Mouse (Mus musculus) midbrain, embryonic 13.5 days (tissue): ENCODE measurements around the gene Enah. TPM values are rescaled to one million over a fixed set of nuclear protein-coding genes. Genes with fewer than 3 reads are reported as not detected.

Source experiments
- ATAC-seq: fragments of 200-750 bp; cut with Nextera tagmentation; 2 replicates; pipeline ENCODE4 v1.8.0; 2017; ENCODE audit warnings: mild to moderate bottlenecking, moderate TSS enrichment, moderate library complexity
- H3K27ac ChIP-seq: fragments of 300-500 bp; sonication (generic); 2 replicates; pipeline ENCODE4 v1.5.1; 2015; ENCODE audit warnings: inconsistent platforms, mild to moderate bottlenecking, moderate library complexity
- H3K27me3 ChIP-seq: fragments of 300-500 bp; sonication (generic); 2 replicates; pipeline ENCODE4 v1.6.1; 2015; ENCODE audit warnings: mild to moderate bottlenecking, inconsistent platforms
- H3K36me3 ChIP-seq: fragments of 300-500 bp; sonication (generic); 2 replicates; pipeline ENCODE4 v1.6.1; 2015; ENCODE audit warnings: mild to moderate bottlenecking, inconsistent platforms
- H3K4me1 ChIP-seq: fragments of 300-500 bp; sonication (generic); replicated peaks from 2 replicates; pipeline ENCODE4 v1.6.1; 2015; ENCODE audit warnings: inconsistent platforms
- H3K4me2 ChIP-seq: fragments of 300-500 bp; sonication (generic); replicated peaks from 2 replicates; pipeline ENCODE4 v1.6.1; 2015; ENCODE audit warnings: moderate library complexity, mild to moderate bottlenecking, inconsistent platforms
- H3K4me3 ChIP-seq: fragments of 300-500 bp; sonication (generic); replicated peaks from 2 replicates; pipeline ENCODE4 v1.5.1; 2015; ENCODE audit warnings: mild to moderate bottlenecking, inconsistent platforms
- H3K9ac ChIP-seq: fragments of 300-500 bp; sonication (generic); replicated peaks from 2 replicates; pipeline ENCODE4 v1.6.1; 2015; ENCODE audit warnings: mild to moderate bottlenecking, inconsistent platforms
- H3K9me3 ChIP-seq: fragments of 300-500 bp; sonication (generic); 2 replicates; pipeline ENCODE4 v1.6.1; 2016; ENCODE audit warnings: mild to moderate bottlenecking, inconsistent platforms
- WGBS: fragments of 180-500 bp; shearing (Covaris S2); methylation state at CpG from one replicate; pipeline ENCODE4 v1.1.7; 2015; 5-methylcytosine and 5-hydroxymethylcytosine counted together
- polyA plus RNA-seq: library from polyadenylated mRNA; unstranded; fragments of >200 nt; fragmentation: Nextera tagmentation; extraction: Ambion mirVana; gene quantifications from 2 replicates; pipeline ENCODE4 v1.2.1, GENCODE M21; 2015

The Enah gene
- polyA plus RNA-seq, 1 experiment from 2014 or later, result 37.9 TPM

DNA sequence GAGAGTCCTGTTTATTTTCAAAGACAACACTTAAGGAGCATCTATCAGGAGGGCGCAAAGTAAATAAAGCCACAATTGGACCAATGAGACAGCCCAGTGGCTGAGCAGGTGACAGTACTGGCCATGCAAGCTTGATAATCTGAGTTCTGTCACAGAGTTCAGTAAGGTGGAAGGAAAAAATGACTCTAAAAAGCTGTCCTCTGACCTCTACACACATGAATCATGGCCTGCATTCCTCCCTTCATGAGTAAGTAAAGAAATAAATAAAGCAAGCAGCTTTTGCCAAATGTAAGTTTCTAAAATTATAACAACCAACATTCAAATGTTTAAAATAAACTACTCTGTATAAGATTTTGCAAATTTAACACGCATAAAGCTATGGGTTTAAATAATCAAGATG is 35.0 kb downstream of the Enah start:
- no peak overlapping the region for H3K4me2 ChIP-seq
- 97% methylated on average over 2 of the region's 2 CpGs for WGBS
- H3K36me3 ChIP-seq, result 0 out of 2 replicates have a peak, but pooled peaks cover 11% of the 10 kb centered on the region
- H3K27me3 ChIP-seq, result no peaks in the 10 kb centered on the region
- no peak overlapping the region for H3K27ac ChIP-seq
- H3K4me3 ChIP-seq, result no peak overlapping the region
- H3K9ac ChIP-seq, result no peak overlapping the region
- no peaks in the 10 kb centered on the region for H3K9me3 ChIP-seq
- H3K4me1 ChIP-seq, result peaks cover 18% of the 10 kb centered on the region
- ATAC-seq, result no peak

DNA sequence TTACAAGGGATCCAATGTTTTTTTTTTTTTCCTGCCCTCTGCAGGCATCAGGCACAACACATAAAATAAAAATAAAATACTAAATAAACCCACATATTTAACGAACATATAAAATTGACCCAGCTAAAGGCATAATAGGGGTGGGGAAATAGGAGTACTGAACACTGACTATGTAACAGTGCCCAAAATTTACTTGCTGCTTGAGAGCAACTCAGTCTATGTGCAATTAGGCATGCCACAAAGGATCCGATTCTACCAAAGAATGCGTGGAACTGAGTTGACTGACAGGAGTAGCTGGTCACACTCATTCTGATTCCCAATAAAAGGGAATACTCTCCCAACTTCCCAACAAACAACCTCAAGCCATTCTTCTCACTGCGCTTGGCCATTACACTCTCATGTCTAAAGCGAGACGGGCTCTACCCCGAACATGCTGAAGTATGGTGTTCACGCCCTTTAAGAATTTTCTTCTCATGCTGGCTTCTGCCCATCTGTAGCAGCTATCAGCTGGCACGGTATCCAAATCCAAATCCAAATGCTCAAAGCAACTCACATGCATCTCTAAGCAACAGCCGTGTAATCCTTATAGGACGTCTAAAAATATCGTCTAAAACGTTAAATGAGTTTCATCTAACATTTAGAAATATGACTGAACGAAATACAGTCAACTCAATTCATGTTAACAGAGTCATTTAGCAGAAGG is 39.6 kb downstream of the Enah start:
- Histone ChIP-seq H3K4me2 (no peak overlapping the region), H3K9ac (no peak overlapping the region), H3K4me1 (peaks cover 19% of the 10 kb centered on the region), H3K9me3 (no peaks in the 10 kb centered on the region), H3K36me3 (0 out of 2 replicates have a peak, but pooled peaks cover 11% of the 10 kb centered on the region), H3K27ac (no peak overlapping the region), H3K4me3 (no peak overlapping the region), H3K27me3 (no peaks in the 10 kb centered on the region)
- ATAC-seq, result no peak
- 88% methylated on average over 14 of the region's 14 CpGs for WGBS

DNA sequence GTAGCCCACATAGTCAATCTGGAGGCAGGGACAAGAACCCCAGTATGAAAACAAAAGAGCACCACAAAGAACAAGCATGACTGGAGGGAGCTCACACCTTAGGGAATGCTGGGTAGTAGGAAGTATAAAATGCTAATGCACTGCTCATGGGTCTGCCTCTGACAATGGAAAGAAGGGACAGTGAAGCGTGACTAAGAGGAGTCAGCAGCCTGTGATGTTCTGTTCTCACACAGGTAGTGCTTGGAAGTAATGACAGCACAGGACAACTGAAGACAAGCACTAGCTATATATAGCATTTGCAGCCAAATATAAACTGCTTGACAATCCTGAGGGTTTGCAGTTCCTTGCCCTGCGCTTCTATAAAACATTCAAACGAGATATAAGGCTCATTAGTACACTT is 44.3 kb downstream of the Enah start:
- Histone ChIP-seq H3K9me3 (no peaks in the 10 kb centered on the region), H3K4me2 (no peak overlapping the region), H3K27ac (no peak overlapping the region), H3K36me3 (no peaks in the 10 kb centered on the region), H3K4me3 (no peak overlapping the region), H3K4me1 (peaks cover 28% of the 10 kb centered on the region), H3K9ac (no peak overlapping the region), H3K27me3 (no peaks in the 10 kb centered on the region)
- 74% methylated on average over 3 of the region's 3 CpGs for WGBS
- ATAC-seq, result 0 out of 2 replicates have a peak, but pooled peaks have one; percentile 50

DNA sequence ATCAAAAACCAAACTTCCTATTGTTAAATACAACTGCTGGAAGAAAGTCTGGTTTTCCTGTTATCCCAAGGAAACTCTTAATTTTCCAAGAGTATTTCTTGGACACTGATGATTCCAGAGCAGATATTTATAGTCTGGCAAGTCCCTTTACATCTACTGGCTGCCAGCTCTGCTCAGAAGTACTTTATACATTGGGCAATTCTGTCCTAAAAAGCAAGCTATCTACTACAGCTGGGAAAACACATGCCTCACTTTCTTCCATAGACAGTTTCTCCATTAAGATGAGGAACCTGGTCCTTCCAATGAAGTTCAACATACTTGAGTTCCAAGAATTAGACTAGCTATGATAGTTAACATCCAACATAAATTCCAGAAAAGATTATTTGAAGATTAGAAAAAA is 44.9 kb downstream of the Enah start:
- no peak overlapping the region for H3K4me2 ChIP-seq
- no peaks in the 10 kb centered on the region for H3K36me3 ChIP-seq
- no peak overlapping the region for H3K27ac ChIP-seq
- H3K4me1 ChIP-seq, result peaks cover 25% of the 10 kb centered on the region
- no peaks in the 10 kb centered on the region for H3K9me3 ChIP-seq
- no peak overlapping the region for H3K9ac ChIP-seq
- ATAC-seq, result no peak
- H3K27me3 ChIP-seq, result no peaks in the 10 kb centered on the region
- H3K4me3 ChIP-seq, result no peak overlapping the region

DNA sequence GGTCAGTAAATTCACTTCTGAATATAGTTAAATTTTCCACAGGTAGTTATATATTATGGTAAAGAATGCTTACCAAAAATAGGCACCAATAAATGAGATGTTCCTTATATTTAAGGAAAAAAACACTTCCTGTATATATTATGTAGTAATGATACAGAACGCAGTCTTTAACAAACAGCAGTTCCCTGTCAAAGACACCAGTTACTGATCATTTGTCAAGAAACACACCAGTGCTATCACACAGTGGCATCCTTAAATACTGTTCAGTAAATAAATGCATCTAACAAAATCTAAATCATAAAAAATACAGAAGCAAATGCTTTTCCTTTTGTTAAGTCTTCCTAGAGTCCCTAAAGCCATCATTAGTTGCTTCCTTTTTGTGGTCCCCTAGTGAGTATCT is 54.5 kb downstream of the Enah start:
- Histone ChIP-seq H3K9me3 (no peaks in the 10 kb centered on the region), H3K4me1 (peaks cover 14% of the 10 kb centered on the region), H3K9ac (no peak overlapping the region), H3K36me3 (peaks cover 5% of the 10 kb centered on the region), H3K4me3 (no peak overlapping the region), H3K27ac (no peak overlapping the region), H3K4me2 (no peak overlapping the region), H3K27me3 (no peaks in the 10 kb centered on the region)
- ATAC-seq, result no peak
- 94% methylated on average over 1 of the region's 1 CpGs for WGBS

DNA sequence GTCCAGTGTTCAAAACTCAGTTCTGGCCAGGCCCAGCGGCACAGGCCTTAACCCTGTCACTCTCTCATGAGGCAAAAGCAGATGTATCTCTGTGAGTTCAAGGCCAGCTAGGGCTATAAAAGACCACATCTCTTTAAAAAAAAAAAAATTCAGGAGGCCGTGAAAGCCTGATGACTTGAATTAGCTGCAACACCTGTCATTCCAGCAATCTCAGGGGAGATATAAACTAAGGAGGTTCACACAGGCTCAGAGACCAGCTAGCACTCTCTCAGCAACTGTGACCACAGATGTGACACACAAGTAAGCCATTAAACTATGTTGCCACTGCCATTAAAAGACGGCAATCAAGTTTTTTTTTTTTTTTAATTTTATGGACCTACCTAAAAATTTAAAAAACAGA is 56.0 kb downstream of the Enah start:
- no peaks in the 10 kb centered on the region for H3K27me3 ChIP-seq
- H3K9me3 ChIP-seq, result no peaks in the 10 kb centered on the region
- H3K36me3 ChIP-seq, result peaks cover 7% of the 10 kb centered on the region
- no peak overlapping the region for H3K4me2 ChIP-seq
- H3K4me1 ChIP-seq, result peaks cover 14% of the 10 kb centered on the region
- H3K4me3 ChIP-seq, result no peak overlapping the region
- H3K9ac ChIP-seq, result no peak overlapping the region
- no peak overlapping the region for H3K27ac ChIP-seq
- 78% methylated on average over 3 of the region's 3 CpGs for WGBS
- no peak for ATAC-seq

DNA sequence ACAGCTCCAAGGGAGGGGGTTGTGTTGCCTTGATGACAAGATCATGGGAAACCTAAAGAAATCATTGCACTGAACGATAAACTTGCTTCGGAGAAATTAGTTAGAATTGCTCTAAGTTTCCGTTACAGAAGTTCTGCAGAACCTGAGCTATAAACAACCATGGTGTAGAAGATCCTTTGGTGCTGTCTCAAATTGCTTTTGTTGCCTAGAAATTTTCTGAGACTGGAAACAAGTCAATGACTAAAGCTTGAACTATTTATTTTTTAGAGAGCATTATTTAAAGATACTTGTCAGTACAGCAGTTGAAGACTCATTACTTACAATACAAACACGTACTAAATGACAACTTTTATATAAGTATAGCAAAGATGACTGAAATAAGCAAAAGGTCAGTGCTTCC is 56.4 kb downstream of the Enah start:
- Histone ChIP-seq H3K4me2 (no peak overlapping the region), H3K36me3 (peaks cover 7% of the 10 kb centered on the region), H3K9me3 (no peaks in the 10 kb centered on the region), H3K27me3 (no peaks in the 10 kb centered on the region), H3K27ac (no peak overlapping the region), H3K4me3 (no peak overlapping the region), H3K9ac (no peak overlapping the region), H3K4me1 (peaks cover 14% of the 10 kb centered on the region)
- 92% methylated on average over 4 of the region's 4 CpGs for WGBS
- no peak for ATAC-seq

DNA sequence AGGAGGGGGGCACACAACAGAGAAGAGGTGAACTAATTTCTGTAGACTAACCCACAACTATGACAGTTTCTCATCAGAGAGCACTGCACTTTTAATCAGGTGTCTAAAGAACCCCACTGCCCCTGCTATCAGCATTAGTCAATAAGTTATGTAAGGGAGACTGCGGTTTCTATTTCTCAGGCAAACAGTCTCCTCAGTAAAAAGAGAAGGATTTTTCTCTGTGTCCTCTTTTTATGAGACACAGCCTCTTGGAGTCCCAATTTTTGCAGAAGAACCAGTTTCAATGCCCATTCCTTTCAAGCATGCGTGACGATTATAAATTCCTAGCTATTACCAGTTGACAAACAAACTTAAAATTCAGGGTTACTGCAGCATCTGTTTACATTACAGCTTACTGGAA is 59.4 kb downstream of the Enah start:
- H3K27ac ChIP-seq, result no peak overlapping the region
- H3K9ac ChIP-seq, result no peak overlapping the region
- H3K4me3 ChIP-seq, result no peak overlapping the region
- no peak for ATAC-seq
- no peaks in the 10 kb centered on the region for H3K27me3 ChIP-seq
- 91% methylated on average over 3 of the region's 3 CpGs for WGBS
- peaks cover 7% of the 10 kb centered on the region for H3K36me3 ChIP-seq
- H3K9me3 ChIP-seq, result no peaks in the 10 kb centered on the region
- H3K4me1 ChIP-seq, result no peaks in the 10 kb centered on the region
- H3K4me2 ChIP-seq, result no peak overlapping the region

DNA sequence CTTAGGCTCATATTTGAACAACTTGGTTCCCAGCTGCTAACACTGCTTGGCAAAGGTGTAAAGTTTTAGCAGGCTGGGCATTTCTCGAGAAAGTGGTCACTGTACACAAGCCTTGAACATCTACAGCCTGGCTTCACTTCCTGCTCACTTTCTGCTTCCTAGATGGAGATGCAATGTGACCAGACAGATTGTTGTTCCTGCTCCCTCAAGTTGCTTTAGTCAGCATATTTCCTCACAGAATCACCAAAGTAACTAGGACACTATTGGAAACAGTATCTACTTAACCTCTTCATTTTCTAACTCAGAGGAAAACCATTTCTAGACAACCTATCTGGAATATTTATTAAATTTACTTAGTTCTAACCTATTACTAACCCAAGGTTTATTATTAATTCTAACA is 61.4 kb downstream of the Enah start:
- WGBS, result 94% methylated on average over 1 of the region's 1 CpGs
- no peak overlapping the region for H3K9ac ChIP-seq
- H3K4me3 ChIP-seq, result no peak overlapping the region
- H3K36me3 ChIP-seq, result peaks cover 7% of the 10 kb centered on the region
- no peak overlapping the region for H3K4me2 ChIP-seq
- no peaks in the 10 kb centered on the region for H3K27me3 ChIP-seq
- no peaks in the 10 kb centered on the region for H3K9me3 ChIP-seq
- no peak for ATAC-seq
- no peak overlapping the region for H3K27ac ChIP-seq
- H3K4me1 ChIP-seq, result no peaks in the 10 kb centered on the region

DNA sequence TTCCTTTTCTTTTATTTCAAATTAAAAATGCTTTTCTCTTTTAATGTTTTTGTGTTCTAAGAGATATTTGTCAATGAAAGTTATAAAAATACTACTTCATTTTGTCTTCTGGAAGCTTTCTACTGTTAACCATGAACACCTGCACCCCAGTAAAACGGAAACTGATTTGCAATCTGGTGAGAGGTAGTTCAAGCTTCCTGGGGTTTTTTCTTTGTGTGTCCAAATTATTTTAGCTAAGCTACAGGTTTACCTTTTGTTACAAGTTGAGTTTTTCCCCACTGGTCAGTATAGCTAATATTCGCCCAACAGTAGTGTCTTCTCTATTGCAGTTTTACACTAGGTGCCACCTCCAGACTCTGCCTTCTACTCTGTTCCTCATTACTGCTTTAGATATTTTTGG is 62.1 kb downstream of the Enah start:
- Histone ChIP-seq H3K9me3 (no peaks in the 10 kb centered on the region), H3K27me3 (no peaks in the 10 kb centered on the region), H3K4me3 (no peak overlapping the region), H3K9ac (no peak overlapping the region), H3K4me2 (no peak overlapping the region), H3K27ac (no peak overlapping the region), H3K36me3 (peaks cover 7% of the 10 kb centered on the region), H3K4me1 (no peaks in the 10 kb centered on the region)
- WGBS, result 96% methylated on average over 2 of the region's 2 CpGs
- ATAC-seq, result no peak

DNA sequence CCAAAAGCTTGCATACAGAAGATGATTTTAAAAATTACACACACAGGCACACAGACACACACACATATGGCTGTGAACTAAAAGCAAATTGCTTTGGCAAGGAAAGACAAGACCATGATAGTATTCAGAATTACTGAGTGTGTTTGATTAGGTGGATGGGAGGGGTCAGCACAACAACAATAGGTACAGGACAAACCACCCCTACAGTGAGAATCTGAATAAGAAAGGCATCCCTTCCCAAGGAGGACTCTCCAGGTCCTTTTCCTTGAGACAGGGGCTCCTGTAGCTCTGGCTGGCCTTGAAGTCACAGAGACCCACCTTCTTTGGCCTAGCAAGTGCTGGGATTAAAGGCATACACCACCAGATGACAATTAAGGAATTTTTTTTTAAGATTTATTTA is 66.2 kb downstream of the Enah start:
- peaks cover 5% of the 10 kb centered on the region for H3K36me3 ChIP-seq
- no peaks in the 10 kb centered on the region; the same call in 1 of the 2 replicates for H3K4me1 ChIP-seq
- no peak overlapping the region for H3K4me3 ChIP-seq
- H3K9me3 ChIP-seq, result no peaks in the 10 kb centered on the region
- H3K9ac ChIP-seq, result no peak overlapping the region
- no peak overlapping the region for H3K4me2 ChIP-seq
- ATAC-seq, result no peak
- no peak overlapping the region for H3K27ac ChIP-seq
- no peaks in the 10 kb centered on the region for H3K27me3 ChIP-seq

DNA sequence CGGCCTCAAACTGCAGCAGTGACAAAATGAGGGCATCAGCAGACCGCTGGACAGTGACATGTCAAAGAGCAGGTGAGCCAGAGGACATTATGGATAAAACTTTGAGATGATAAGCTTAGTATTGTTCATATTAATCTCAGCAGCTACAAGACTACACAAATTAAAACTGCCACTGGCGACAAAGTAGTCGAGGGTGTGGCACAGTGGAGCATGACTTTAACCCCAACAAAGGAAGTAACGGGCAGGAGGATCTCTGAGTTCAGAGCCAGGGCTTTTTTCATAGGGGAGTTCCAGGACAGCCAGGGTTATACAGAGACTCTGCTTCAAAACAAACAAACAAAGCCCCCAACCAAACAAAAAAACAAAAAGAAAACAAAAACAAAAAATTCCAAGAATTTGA is 68.5 kb downstream of the Enah start:
- H3K9ac ChIP-seq, result no peak overlapping the region
- 77% methylated on average over 5 of the region's 5 CpGs for WGBS
- H3K9me3 ChIP-seq, result no peaks in the 10 kb centered on the region
- H3K27me3 ChIP-seq, result no peaks in the 10 kb centered on the region
- H3K4me2 ChIP-seq, result no peak overlapping the region
- H3K36me3 ChIP-seq, result peaks cover 5% of the 10 kb centered on the region
- no peak overlapping the region for H3K4me3 ChIP-seq
- H3K27ac ChIP-seq, result no peak overlapping the region
- ATAC-seq, result no peak
- no peaks in the 10 kb centered on the region; the same call in 1 of the 2 replicates for H3K4me1 ChIP-seq

DNA sequence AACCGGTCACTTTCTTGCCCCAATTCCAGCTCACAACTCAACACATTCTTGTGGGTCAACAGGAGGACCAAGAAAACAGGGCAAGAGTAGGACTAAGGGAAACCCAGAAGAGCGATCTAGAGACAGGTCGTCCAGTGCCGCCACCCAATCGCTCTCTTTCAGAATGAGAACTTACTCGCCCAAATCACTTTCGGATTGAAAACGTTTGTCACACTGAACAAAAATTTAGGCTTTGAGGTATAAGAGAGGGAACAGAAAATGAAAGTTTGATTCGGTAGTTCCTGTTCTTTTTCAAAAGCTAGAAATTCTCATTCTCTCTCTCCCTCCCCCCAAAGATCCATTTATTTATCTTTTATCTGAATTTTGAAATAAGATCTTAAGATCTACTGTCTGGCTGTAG is 69.1 kb downstream of the Enah start:
- no peaks in the 10 kb centered on the region for H3K27me3 ChIP-seq
- no peak for ATAC-seq
- H3K4me1 ChIP-seq, result no peaks in the 10 kb centered on the region; the same call in 1 of the 2 replicates
- no peak overlapping the region for H3K4me2 ChIP-seq
- H3K4me3 ChIP-seq, result no peak overlapping the region
- H3K36me3 ChIP-seq, result peaks cover 8% of the 10 kb centered on the region
- no peaks in the 10 kb centered on the region for H3K9me3 ChIP-seq
- H3K27ac ChIP-seq, result no peak overlapping the region
- 96% methylated on average over 9 of the region's 9 CpGs for WGBS
- H3K9ac ChIP-seq, result no peak overlapping the region
